Mouse (Mus musculus): ENCODE results near the gene Apol7e.
"Not testable (repeated sequence)": the region's sequence is repeated elsewhere in the genome, so short reads cannot be mapped to it uniquely, and the experiment has no call there.

- TF ChIP-seq POLR2A (IDR thresholded peaks at IDR 0.05; ENCODE audit: low read depth, low read length): not testable (repeated sequence)
- peak; percentile 34; the same call in 1 of the 2 replicates for TF ChIP-seq CTCF (IDR thresholded peaks at IDR 0.05; ENCODE audit: borderline replicate concordance, insufficient read depth, low read length)
Measured at GRCm38 (mm10) chr15:77694687-77695295, 3.9 kb upstream of the Apol7e start.
